ENCODE assay signal across 8 mouse cellular contexts in the genomic region with DNA sequence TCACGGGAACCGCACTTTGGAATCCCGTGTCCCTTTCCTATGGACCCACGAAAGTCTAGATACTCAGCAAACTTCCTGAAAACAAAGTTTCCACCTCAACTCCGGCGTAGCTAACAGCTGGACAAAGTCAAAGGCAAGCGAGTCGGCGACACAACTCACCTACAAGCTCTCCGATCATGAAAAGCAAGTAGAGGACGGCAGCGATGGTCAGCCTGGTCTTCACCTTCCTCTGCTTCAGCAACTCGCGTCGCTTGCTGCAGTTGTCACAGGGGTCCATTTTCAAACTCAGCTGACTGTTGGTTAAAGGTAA. TPM values are rescaled to one million over a fixed set of nuclear protein-coding genes. Genes with fewer than 3 reads are reported as not detected.
A peak's percentile ranks its signal among the peaks of the same experiment; 100 is the strongest.
DNase-seq lines count a peak whose midpoint lies in the region; TF ChIP-seq lines count a peak whose summit lies in the region.

No protein-coding gene starts in this region.

- H3K9me3 ChIP-seq in hindbrain, embryonic 10.5 days, result no peaks in the 10 kb centered on the region

- DNase-seq in layer of hippocampus, adult 2 months (ENCODE audit: low spot score in 2 of 2), result no peak
- no peak for DNase-seq in layer of hippocampus, postnatal 14 days (ENCODE audit: low spot score in 2 of 2)
- DNase-seq in hindbrain, embryonic 10.5 days (ENCODE audit: low spot score), result no peak
- DNase-seq in gastrocnemius, adult 8-10 months (ENCODE audit: low spot score in 2 of 2), result no peak
- DNase-seq in urinary bladder, postnatal 25 days (ENCODE audit: low spot score), result no peak
- DNase-seq in layer of hippocampus, adult 11-12 months (ENCODE audit: low spot score), result no peak

- peak overlapping the region; percentile 79 for H3K4me3 ChIP-seq in layer of hippocampus, adult 2 months
- H3K4me3 ChIP-seq in brown adipose tissue, adult 24 weeks (ENCODE audit: insufficient read depth, low read depth, low read length), result peak overlapping the region; percentile 98
- peak overlapping the region; percentile 75 for H3K4me3 ChIP-seq in hindbrain, embryonic 10.5 days
- peak overlapping the region; percentile 49 for H3K4me3 ChIP-seq in macrophage (ENCODE audit: inconsistent target)

- no peaks in the 10 kb centered on the region for H3K79me2 ChIP-seq in macrophage (ENCODE audit: inconsistent target)

- TF ChIP-seq CTCF in layer of hippocampus, adult 2 months (conservative IDR thresholded peaks at IDR 0.05), result no peak

- H3K27me3 ChIP-seq in hindbrain, embryonic 10.5 days (ENCODE audit: insufficient read depth, poor library complexity, severe bottlenecking), result peaks cover 23% of the 10 kb centered on the region

- peaks cover 10% of the 10 kb centered on the region for H3K4me1 ChIP-seq in brown adipose tissue, adult 24 weeks (ENCODE audit: control insufficient read depth, insufficient read depth, insufficient read length, low read length)
- H3K4me1 ChIP-seq in hindbrain, embryonic 10.5 days (replicated peaks), result peaks cover 18% of the 10 kb centered on the region

- under 1% methylated on average over 15 of the region's 15 CpGs for WGBS in hindbrain, embryonic 10.5 days
- 0% methylated on average over 15 of the region's 15 CpGs for WGBS in macrophage (ENCODE audit: missing documents)

- peak overlapping the region; percentile 88 for H3K27ac ChIP-seq in layer of hippocampus, adult 2 months
- H3K27ac ChIP-seq in brown adipose tissue, adult 24 weeks (replicated peaks; ENCODE audit: low read depth, low read length), result peak overlapping the region; percentile 54; the same call in 1 of the 2 replicates
- peak overlapping the region; percentile 89 for H3K27ac ChIP-seq in hindbrain, embryonic 10.5 days
- no peak overlapping the region for H3K27ac ChIP-seq in macrophage

- no peaks in the 10 kb centered on the region for H3K36me3 ChIP-seq in hindbrain, embryonic 10.5 days
- no peaks in the 10 kb centered on the region for H3K36me3 ChIP-seq in macrophage (ENCODE audit: inconsistent target)

RNA-seq across cellular contexts. Expression of a gene that starts 0.6 kb away (rescaled TPM):
- 10 to 100 TPM; 27.4 to 29.2 TPM for total RNA-seq in layer of hippocampus, adult 2 months (2021)
- total RNA-seq in layer of hippocampus, postnatal 14 days (2021), result 10 to 100 TPM; 26.1 to 28.1 TPM
- 4.4 and 6.7 TPM in 2 replicates for polyA plus RNA-seq in brown adipose tissue, adult 24 weeks (2012; ENCODE audit: insufficient read depth, insufficient read length, missing spikeins)
- 3.7 and 7.8 TPM in 2 replicates for polyA plus RNA-seq in hindbrain, embryonic 10.5 days (2016; fragmentation: Nextera tagmentation; extraction: Ambion mirVana)
- 10 to 100 TPM in 4 of 26 experiments, 1 to 10 TPM in 14, under 1 TPM in 8; 0.29 to 20.5 (median 1.8) TPM for total RNA-seq in macrophage (2018; cell fraction: chromatin; rRNA removed)
- 10 to 100 TPM in 2 of 26 experiments, 1 to 10 TPM in 24; 1.1 to 25.7 (median 4.0) TPM for total RNA-seq in macrophage (2018; cell fraction: cytosol; rRNA removed)
- total RNA-seq in macrophage (2018; cell fraction: nucleus; rRNA removed), result 10 to 100 TPM in 4 of 26 experiments, 1 to 10 TPM in 18, under 1 TPM in 4; 0.83 to 27.2 (median 2.5) TPM
- polyA plus RNA-seq in macrophage (2018), result 2.5 to 4.7 TPM (median 3.1 TPM) in 3 replicates
- total RNA-seq in gastrocnemius, adult 8-10 months (2022), result 10 to 100 TPM; 13.6 to 18.7 (median 15.7) TPM

RNA-seq across cellular contexts. Expression of a gene that starts 36.5 kb away (rescaled TPM):
- 10 to 100 TPM; 19.5 to 24.8 TPM for total RNA-seq in layer of hippocampus, adult 2 months (2021)
- 10 to 100 TPM; 31.0 to 31.7 TPM for total RNA-seq in layer of hippocampus, postnatal 14 days (2021)
- polyA plus RNA-seq in brown adipose tissue, adult 24 weeks (2012; ENCODE audit: insufficient read depth, insufficient read length, missing spikeins), result 23.5 and 25.0 TPM in 2 replicates
- polyA plus RNA-seq in hindbrain, embryonic 10.5 days (2016; fragmentation: Nextera tagmentation; extraction: Ambion mirVana), result 72.4 and 75.4 TPM in 2 replicates
- total RNA-seq in macrophage (2018; cell fraction: chromatin; rRNA removed), result 10 to 100 TPM in 15 of 26 experiments, 1 to 10 TPM in 11; 2.2 to 22.3 (median 10.8) TPM
- 10 to 100 TPM; 31.1 to 97.3 (median 60.1) TPM for total RNA-seq in macrophage (2018; cell fraction: cytosol; rRNA removed)
- 10 to 100 TPM in 22 of 26 experiments, 1 to 10 TPM in 4; 5.6 to 46.2 (median 25.0) TPM for total RNA-seq in macrophage (2018; cell fraction: nucleus; rRNA removed)
- polyA plus RNA-seq in macrophage (2018), result 46.9 to 66.1 TPM (median 61.2 TPM) in 3 replicates
- total RNA-seq in gastrocnemius, adult 8-10 months (2022), result 10 to 100 TPM; 18.5 to 21.2 (median 19.0) TPM
